Mouse (Mus musculus) lung, postnatal 10 days (tissue): Measurements from ENCODE around the gene Ercc6.

Source experiments
- DNase-seq: peaks from one replicate; pipeline ENCODE4 v3.0.0; 2021

Ercc6 gene

GRCm38 (mm10) chr14:32513336-32514032 lies at the start of gene Ercc6:
Ercc6 (plus strand) TSS chr14:32513521.
- DNase-seq = peak; percentile 96

GRCm38 (mm10) chr14:32464601-32465505 lies 48.5 kb upstream of the Ercc6 start, which contains the start of gene Slc18a3:
Slc18a3 (minus strand) TSS chr14:32464850.
- no peak for DNase-seq

GRCm38 (mm10) chr14:32465506-32465870 lies 47.8 kb upstream of the Ercc6 start:
- no peak for DNase-seq

GRCm38 (mm10) chr14:32465889-32466288 lies 47.4 kb upstream of the Ercc6 start, which contains the start of gene Chat:
Chat (minus strand) TSS chr14:32465989.
- no peak for DNase-seq

GRCm38 (mm10) chr14:32467606-32468005 lies 45.7 kb upstream of the Ercc6 start:
- DNase-seq = peak; percentile 68

DNA sequence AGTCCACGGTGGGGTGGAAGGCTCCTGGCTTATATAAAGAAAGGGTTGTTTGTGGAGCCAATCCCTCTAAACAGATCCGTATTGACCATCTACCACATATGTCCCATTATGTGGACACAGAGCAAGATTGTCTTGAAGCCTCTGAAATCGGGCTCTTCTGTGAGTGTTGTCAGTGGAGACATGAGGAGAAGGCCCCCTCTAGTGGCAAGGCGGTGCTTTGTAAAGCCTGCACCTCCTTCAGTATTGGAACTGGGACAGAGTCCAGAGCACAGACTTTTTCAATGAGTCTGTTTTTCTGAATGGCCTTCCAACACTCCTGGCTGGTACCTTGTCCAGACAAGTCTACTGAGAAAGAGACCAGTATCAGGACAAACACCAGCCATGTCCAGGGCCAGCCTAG lies 40.3 kb upstream of the Ercc6 start:
- DNase-seq = peak; percentile 61

DNA sequence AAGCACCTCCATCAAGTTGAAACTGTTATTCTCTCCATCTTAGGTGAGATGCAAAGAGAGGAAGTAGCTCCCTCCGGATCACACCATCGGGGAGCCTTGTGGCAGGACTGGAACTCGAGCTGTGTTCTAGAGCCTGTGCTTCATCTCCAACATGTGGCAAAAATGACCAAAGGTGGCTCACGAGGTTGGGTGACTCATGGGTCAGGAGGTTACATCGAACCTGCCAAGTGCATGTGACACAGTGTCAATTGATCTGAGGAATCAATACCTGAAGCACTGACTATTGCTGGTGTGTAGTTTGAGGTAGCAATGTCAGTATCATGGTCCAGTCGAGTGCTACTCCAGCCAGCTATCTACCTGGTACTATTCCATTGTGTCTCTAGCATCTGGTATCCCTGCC lies 36.8 kb upstream of the Ercc6 start:
- no peak for DNase-seq

DNA sequence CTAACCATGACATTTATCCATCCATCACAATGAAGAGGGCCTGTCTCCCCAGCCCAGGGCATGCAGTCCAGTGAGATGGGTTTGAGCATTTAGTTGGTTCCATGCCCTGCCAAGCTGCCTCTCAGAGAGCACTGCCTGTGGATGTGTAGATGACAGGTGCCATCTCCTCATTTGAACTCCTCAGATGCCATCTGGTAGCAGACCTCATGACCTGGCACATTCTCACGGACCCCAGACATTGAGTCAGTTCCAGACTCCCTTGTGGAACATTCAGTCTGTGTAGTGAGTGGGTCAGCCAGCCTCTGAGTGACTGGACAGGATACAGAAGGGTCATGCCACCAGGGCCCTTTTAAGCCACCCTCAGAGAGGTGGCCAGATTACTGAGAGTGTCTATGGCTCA lies 35.7 kb upstream of the Ercc6 start:
- DNase-seq = no peak

- peak; percentile 28 for DNase-seq
Measured at GRCm38 (mm10) chr14:32482061-32482460, 31.3 kb upstream of the Ercc6 start.

DNA sequence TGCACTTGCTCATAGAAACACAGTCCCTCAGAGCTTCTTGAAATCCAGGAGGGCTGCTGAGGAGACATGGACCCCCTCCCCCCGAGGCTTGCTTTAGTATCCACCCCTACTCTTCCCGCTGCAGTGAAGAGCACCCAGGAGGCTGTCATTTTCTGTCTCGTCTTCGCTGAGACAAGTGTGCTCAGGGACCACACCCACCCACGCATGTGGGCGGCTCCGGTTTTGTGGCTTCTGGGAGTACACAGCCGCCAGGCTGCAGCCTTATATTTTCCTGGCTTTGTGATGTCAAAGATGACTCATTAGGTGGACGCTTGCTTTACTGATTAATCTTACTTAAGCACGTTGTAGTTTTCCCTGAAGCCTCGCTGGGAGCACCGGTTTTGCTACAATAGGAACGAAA lies 20.8 kb upstream of the Ercc6 start:
- DNase-seq = peak; percentile 13

DNA sequence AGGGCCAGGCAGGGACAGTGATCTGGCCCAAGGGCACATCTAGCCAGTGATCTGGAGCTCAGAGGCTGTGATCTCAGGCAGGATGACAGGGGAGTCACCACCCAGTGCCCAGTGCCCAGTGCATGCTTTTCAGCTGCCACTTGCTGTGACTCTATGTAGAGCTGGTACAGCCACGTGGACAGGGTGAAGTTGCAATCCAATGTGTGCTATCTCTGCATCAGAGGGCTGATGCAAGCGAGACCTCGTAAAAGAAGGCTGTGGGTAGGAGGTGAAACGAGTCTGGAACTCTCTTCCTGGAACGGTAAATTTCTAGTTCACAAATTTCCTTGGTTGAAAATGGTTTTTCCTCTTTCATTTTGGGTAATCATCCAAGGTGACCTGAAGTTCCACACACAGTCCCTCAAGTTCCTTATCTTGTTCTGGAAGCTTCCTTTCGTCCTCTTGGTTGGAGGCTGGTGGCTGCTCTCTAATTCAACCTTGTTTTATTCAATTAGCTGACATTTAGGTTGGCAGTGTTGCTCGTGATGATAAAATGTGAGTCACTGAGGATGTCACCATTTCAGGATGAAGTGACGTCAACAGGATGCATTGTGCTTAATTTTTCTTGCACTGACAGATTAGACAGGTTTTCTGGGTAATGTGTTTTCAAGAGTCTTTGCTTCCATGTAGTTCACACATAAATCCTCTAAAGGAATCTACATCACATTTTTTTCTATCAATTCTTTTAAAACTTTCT lies 17.0 kb upstream of the Ercc6 start:
- DNase-seq = no peak

- no peak for DNase-seq
Measured at GRCm38 (mm10) chr14:32501303-32501702, 12.0 kb upstream of the Ercc6 start.

DNA sequence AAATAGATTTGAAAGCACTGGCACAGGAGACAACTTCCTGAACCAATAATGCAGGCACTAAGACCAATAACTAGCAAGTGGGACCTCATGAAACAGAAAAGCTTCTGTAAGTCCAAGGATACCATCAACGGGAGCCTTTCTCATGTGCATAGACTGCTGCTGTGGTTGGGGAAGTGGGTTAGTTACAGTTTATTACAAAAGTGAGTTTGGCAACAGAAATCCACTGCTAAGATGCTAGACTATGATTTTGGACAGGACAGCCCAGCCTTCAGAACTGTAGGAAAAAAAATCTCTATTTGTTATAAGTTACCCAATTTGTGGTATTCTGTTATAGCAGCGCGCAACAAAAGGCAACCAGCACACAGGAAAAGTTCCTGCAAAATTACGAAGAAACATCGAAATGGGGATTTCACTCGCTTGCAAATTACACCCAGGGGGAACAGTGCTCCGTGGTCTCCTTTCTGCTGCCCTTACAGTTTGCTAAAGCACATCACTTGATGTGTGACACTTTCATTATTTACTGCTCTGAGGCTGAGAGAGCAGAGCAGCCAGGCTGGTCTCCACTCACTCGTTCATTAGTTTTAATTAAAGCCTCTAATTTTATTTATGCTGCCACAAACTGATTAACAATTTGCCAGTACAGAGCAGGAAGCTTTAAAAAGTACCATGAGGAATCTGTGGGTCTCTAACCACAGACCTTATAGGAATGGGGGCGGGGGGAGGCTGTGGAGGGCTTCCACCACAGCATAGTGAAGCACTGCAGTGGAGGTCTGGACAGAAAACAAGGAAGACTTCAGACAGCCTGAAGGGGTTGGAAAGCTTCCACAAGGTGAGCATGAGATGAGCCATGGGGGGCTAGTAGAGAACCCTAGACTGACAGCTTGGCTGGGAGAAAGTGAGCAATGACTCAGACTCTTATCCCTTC lies 10.3 kb upstream of the Ercc6 start:
- no peak for DNase-seq

DNA sequence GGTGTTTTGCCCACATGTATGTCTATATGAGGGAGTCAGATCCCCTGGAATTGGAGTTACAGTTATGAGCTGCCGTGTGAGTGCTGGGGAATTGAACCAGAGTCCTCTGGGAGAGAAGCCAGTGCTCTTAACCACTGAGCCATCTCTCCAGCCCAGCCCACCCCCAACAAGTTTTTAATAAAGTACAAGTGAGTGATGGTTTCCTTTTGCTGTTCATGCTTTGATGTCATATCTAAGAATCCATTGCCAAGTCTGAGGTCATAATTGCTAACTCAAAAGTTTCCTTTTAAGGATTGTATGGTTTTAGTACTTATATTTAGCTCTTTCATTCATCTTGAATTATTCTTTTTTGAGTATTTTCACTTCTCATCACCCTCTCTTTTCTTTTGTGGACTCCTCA lies 9.4 kb upstream of the Ercc6 start:
- DNase-seq = no peak

GRCm38 (mm10) chr14:32506329-32506728 lies 7.0 kb upstream of the Ercc6 start:
- DNase-seq = no peak

GRCm38 (mm10) chr14:32507216-32507615 lies 6.1 kb upstream of the Ercc6 start:
- DNase-seq = no peak

GRCm38 (mm10) chr14:32508105-32508835 lies 5.1 kb upstream of the Ercc6 start:
- no peak for DNase-seq

GRCm38 (mm10) chr14:32509443-32509961 lies 3.8 kb upstream of the Ercc6 start:
- no peak for DNase-seq

DNA sequence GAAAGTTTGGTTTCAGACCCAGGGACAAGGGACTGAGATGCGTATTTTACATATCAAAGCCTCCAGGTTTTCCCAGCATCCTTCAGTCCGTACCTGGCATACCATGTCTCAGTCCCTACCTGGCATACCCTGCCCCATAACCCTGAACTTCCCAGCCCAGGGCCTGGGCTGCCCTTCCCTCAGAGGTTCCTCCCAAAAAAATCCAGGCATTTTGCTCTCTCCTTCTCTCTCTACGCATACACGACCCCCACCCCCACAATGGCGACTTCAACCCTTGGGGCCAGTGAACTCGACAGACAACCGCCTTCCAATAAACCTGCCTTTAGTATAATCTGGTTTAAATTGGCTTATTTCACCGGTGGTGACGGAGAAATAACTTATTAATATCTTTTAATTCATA lies 409 bp upstream of the Ercc6 start:
- DNase-seq = no peak

DNA sequence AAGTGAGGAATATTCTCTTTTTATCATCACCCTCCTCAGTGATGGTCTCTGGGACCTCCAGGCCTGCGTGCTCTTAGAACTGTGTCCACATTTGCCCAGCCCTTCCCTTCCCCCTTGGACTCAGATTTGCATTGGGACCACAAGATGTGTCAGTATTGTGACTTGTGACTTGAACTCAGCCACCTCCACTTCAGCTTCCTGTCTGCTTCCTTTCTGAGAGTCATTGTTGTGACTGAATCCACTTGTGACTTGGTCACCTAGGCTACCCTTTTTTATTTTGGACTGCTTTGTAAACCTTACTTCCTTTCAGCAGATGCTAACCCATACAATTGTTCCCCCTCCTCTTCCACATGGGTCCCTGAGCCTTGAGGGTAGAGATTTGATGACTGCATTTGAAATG lies 2.8 kb downstream of the Ercc6 start:
- no peak for DNase-seq

DNA sequence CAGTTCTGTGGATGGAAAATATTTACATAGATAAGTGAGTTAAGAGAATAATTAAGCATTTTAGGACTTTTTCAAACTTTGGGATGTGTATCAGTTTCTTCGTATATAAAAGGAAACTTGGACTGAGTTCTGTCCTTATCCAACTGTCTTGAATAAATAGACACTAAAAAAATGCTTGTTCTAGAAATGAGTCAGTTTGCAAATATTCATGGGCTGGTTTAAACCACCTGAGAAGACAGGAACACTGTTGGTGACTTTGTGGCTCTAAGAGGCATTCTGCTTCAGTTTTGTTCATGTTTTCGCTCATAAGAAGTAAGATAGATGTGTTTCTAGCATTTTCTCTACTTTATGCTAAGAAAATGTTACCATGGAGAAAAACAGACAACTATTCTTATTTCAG lies 5.2 kb downstream of the Ercc6 start:
- DNase-seq = no peak
